Mouse (Mus musculus) cerebellum, adult 2 months (tissue): ENCODE data around the gene Ilkap.

Source experiments
- CTCF ChIP-seq: fragments of 200-500 bp; IDR thresholded peaks from 2 replicates; pipeline ENCODE4 v1.5.1; 2011; ENCODE audit warnings: low read depth, mild to moderate bottlenecking, control low read depth, low read length, moderate library complexity, borderline replicate concordance; ENCODE audit not compliant: insufficient read depth
- POLR2A ChIP-seq: fragments of 200-500 bp; IDR thresholded peaks from 2 replicates; pipeline ENCODE4 v1.6.1; 2011; ENCODE audit warnings: low read length, control low read depth, borderline replicate concordance; ENCODE audit not compliant: insufficient read depth

GRCm38 (mm10) chr1:91429212-91429611 lies 30.6 kb upstream of the Ilkap start:
- TF ChIP-seq CTCF: no peak
- TF ChIP-seq POLR2A: no peak
